Mouse (Mus musculus) liver, adult 2 months (tissue): Measurements from ENCODE around the gene Fat2. TPM values are rescaled to one million over a fixed set of nuclear protein-coding genes. Genes with fewer than 3 reads are reported as not detected.

Experiments used
- DNase-seq: peaks from one replicate; pipeline ENCODE4 v3.0.0-alpha.2; 2011; ENCODE audit warnings: low read depth, low spot score; ENCODE audit errors: extremely low read depth
- H3K27ac ChIP-seq: fragments of 200-500 bp; replicated peaks from 2 replicates; pipeline ENCODE4 v1.5.1; 2012; ENCODE audit warnings: low read depth, mild to moderate bottlenecking, control low read depth, inconsistent platforms, low read length; ENCODE audit not compliant: insufficient read depth
- H3K27me3 ChIP-seq: fragments of 200-500 bp; 2 replicates; pipeline ENCODE4 v1.6.1; 2012; ENCODE audit warnings: mild to moderate bottlenecking, moderate library complexity, low read length, inconsistent platforms; ENCODE audit not compliant: control insufficient read depth, insufficient read depth
- H3K36me3 ChIP-seq: fragments of 200-500 bp; 2 replicates; pipeline ENCODE4 v1.6.1; 2012; ENCODE audit warnings: low read length, inconsistent platforms; ENCODE audit not compliant: control insufficient read depth, insufficient read depth
- H3K4me1 ChIP-seq: fragments of 200-500 bp; 2 replicates; pipeline ENCODE4 v1.6.1; 2011; ENCODE audit warnings: low read length; ENCODE audit not compliant: control insufficient read depth, insufficient read depth
- H3K4me3 ChIP-seq: fragments of 200-500 bp; 2 replicates; pipeline ENCODE4 v1.5.1; 2011; ENCODE audit warnings: low read depth, mild to moderate bottlenecking, control low read depth, low read length, moderate library complexity; ENCODE audit not compliant: insufficient read depth
- H3K79me2 ChIP-seq: fragments of 200-500 bp; 2 replicates; pipeline ENCODE4 v1.6.1; 2012; ENCODE audit warnings: inconsistent platforms, mild to moderate bottlenecking, low read length, moderate library complexity; ENCODE audit not compliant: control insufficient read depth, insufficient read depth
- H3K9ac ChIP-seq: fragments of 200-500 bp; 2 replicates; pipeline ENCODE4 v1.6.1; 2012; ENCODE audit warnings: low read depth, mild to moderate bottlenecking, control low read depth, inconsistent platforms, low read length
- CTCF ChIP-seq: fragments of 200-500 bp; IDR thresholded peaks from 2 replicates; pipeline ENCODE4 v1.5.1; 2011; ENCODE audit warnings: low read depth, low read length, control low read depth
- POLR2A ChIP-seq: fragments of 200-500 bp; IDR thresholded peaks from 2 replicates; pipeline ENCODE4 v1.6.1; 2011; ENCODE audit warnings: low read length, control low read depth; ENCODE audit not compliant: insufficient read depth; ENCODE audit errors: extremely low read depth
- WGBS: fragments of 180-500 bp; shearing (Covaris S2); methylation state at CpG from one replicate; pipeline ENCODE4 v1.1.7; 2018; 5-methylcytosine and 5-hydroxymethylcytosine counted together
- polyA plus RNA-seq: library from polyadenylated mRNA; depleted of rRNA; stranded (reverse); fragments of >200 nt; gene quantifications from 2 replicates; pipeline ENCODE4 v1.2.3, GENCODE M21; 2012
- total RNA-seq: library from RNA; depleted of rRNA; stranded (reverse); fragments of >200 nt; gene quantifications from 2 replicates; pipeline ENCODE4 v1.2.3, GENCODE M21; 2014

Fat2 gene
- total and polyA plus RNA-seq, 2 experiments = not detected

DNA sequence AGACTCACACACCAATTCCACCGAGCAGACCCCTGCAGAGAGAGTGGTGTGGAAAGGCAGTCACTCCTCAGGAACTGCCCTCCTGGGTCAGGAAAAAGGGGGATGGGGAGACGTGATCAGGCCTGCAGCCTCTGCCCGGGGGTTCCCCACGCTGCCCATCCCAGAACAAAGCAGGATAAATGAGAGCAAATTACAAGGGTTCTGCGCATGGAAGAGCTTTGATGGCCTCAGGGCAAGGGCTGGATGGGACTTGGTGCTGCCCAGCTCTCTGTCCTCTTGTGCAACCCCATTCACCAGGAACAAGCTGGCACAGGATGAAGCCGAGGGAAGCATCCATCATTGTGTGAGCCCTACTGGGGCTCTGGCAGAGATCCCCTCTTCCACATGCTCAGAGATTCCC is 35.6 kb upstream of the Fat2 start:
- H3K36me3 ChIP-seq = no peaks in the 10 kb centered on the region
- TF ChIP-seq CTCF (no peak), POLR2A (no peak)
- WGBS = 73% methylated on average over 6 of the region's 6 CpGs
- no peak overlapping the region for H3K27ac ChIP-seq
- no peaks in the 10 kb centered on the region for H3K79me2 ChIP-seq
- H3K4me1 ChIP-seq = no peaks in the 10 kb centered on the region
- no peak for DNase-seq
- no peak overlapping the region for H3K9ac ChIP-seq
- H3K27me3 ChIP-seq = no peaks in the 10 kb centered on the region
- H3K4me3 ChIP-seq = no peak overlapping the region

- no peak overlapping the region for H3K9ac ChIP-seq
- no peaks in the 10 kb centered on the region for H3K79me2 ChIP-seq
- H3K4me1 ChIP-seq = no peaks in the 10 kb centered on the region
- WGBS = 67% methylated on average over 6 of the region's 6 CpGs
- TF ChIP-seq CTCF (no peak), POLR2A (no peak)
- no peak overlapping the region for H3K4me3 ChIP-seq
- no peaks in the 10 kb centered on the region for H3K27me3 ChIP-seq
- DNase-seq = no peak
- H3K36me3 ChIP-seq = no peaks in the 10 kb centered on the region
- no peak overlapping the region for H3K27ac ChIP-seq
Measured at GRCm38 (mm10) chr11:55369093-55369471, 32.7 kb upstream of the Fat2 start.

DNA sequence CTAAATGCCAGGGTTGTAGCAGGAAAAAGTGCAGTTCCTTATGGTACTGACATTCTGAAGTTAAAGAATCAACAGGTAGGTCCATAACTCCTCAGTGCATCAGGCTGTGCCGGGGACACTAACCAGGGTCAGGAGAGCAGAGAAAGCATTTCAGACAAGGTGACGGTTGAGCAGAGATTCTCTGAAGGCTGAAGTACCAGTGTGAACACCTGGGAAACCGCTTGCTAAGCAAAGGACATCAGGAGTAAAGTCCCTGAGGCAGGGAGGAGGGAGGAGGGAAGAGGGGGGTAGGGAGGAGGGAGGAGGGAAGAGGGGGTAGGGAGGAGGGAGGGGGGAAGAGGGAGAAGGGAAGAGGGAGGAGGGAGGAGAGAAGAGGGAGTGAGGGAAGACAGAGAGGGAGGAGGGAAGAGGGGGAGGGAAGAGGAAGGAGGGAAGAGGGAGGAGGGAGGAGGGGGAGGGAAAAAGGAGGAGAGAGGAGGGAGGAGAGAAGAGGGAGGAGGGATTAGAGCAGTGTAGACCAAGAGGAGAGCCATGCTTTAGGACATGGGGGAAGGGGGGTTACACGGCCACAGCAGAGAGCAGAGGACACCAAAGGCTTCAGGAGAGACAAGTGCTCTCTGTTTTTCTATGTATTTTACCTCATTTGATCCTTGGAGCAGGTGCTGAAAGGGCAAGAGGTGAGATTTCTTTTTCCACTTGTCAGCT is 32.2 kb upstream of the Fat2 start:
- Histone ChIP-seq H3K79me2 (no peaks in the 10 kb centered on the region), H3K36me3 (no peaks in the 10 kb centered on the region), H3K4me1 (no peaks in the 10 kb centered on the region), H3K9ac (no peak overlapping the region), H3K27me3 (no peaks in the 10 kb centered on the region), H3K27ac (no peak overlapping the region), H3K4me3 (no peak overlapping the region)
- WGBS = 76% methylated on average over 4 of the region's 4 CpGs
- no peak for DNase-seq
- no peak for TF ChIP-seq CTCF
- no peak for TF ChIP-seq POLR2A

GRCm38 (mm10) chr11:55367783-55368182 is 31.4 kb upstream of the Fat2 start:
- no peak overlapping the region for H3K4me3 ChIP-seq
- H3K36me3 ChIP-seq = no peaks in the 10 kb centered on the region
- 76% methylated on average over 10 of the region's 10 CpGs for WGBS
- H3K9ac ChIP-seq = no peak overlapping the region
- TF ChIP-seq CTCF = no peak
- TF ChIP-seq POLR2A = no peak
- no peaks in the 10 kb centered on the region for H3K27me3 ChIP-seq
- H3K4me1 ChIP-seq = no peaks in the 10 kb centered on the region
- no peak for DNase-seq
- no peaks in the 10 kb centered on the region for H3K79me2 ChIP-seq
- H3K27ac ChIP-seq = no peak overlapping the region

GRCm38 (mm10) chr11:55365840-55366239 is 29.5 kb upstream of the Fat2 start:
- 86% methylated on average over 5 of the region's 5 CpGs for WGBS
- Histone ChIP-seq H3K36me3 (no peaks in the 10 kb centered on the region), H3K4me3 (no peak overlapping the region), H3K27ac (no peak overlapping the region), H3K9ac (no peak overlapping the region), H3K4me1 (no peaks in the 10 kb centered on the region), H3K79me2 (no peaks in the 10 kb centered on the region), H3K27me3 (no peaks in the 10 kb centered on the region)
- no peak for DNase-seq
- TF ChIP-seq POLR2A (no peak), CTCF (no peak)

GRCm38 (mm10) chr11:55365242-55365641 is 28.9 kb upstream of the Fat2 start:
- Histone ChIP-seq H3K27ac (no peak overlapping the region), H3K4me3 (no peak overlapping the region), H3K4me1 (no peaks in the 10 kb centered on the region), H3K79me2 (no peaks in the 10 kb centered on the region), H3K9ac (no peak overlapping the region), H3K27me3 (no peaks in the 10 kb centered on the region), H3K36me3 (no peaks in the 10 kb centered on the region)
- WGBS = 75% methylated on average over 4 of the region's 4 CpGs
- no peak for DNase-seq
- TF ChIP-seq POLR2A (no peak), CTCF (no peak)
